Mouse (Mus musculus) embryonic facial prominence, embryonic 12.5 days (tissue): Measurements from ENCODE around the gene Gabrb1. TPM values are rescaled to one million over a fixed set of nuclear protein-coding genes. Genes with fewer than 3 reads are reported as not detected.
A peak's percentile ranks its signal among the peaks of the same experiment; 100 is the strongest.

ENCODE experiments used
- ATAC-seq: fragments of 200-750 bp; cut with Nextera tagmentation; 2 replicates; pipeline ENCODE4 v1.8.0; 2017; ENCODE audit not compliant: insufficient number of reproducible peaks, insufficient read depth, low FRiP score, low TSS enrichment
- H3K27ac ChIP-seq: fragments of 300-500 bp; sonication (generic); 2 replicates; pipeline ENCODE4 v1.5.1; 2016; ENCODE audit warnings: mild to moderate bottlenecking
- H3K27me3 ChIP-seq: fragments of 300-500 bp; sonication (generic); 2 replicates; pipeline ENCODE4 v1.6.1; 2016; ENCODE audit warnings: mild to moderate bottlenecking, moderate library complexity
- H3K36me3 ChIP-seq: fragments of 300-500 bp; sonication (generic); 2 replicates; pipeline ENCODE4 v1.6.1; 2016; ENCODE audit warnings: mild to moderate bottlenecking
- H3K4me1 ChIP-seq: fragments of 300-500 bp; sonication (generic); 2 replicates; pipeline ENCODE4 v1.6.1; 2016
- H3K4me2 ChIP-seq: fragments of 300-500 bp; sonication (generic); replicated peaks from 2 replicates; pipeline ENCODE4 v1.6.1; 2016; ENCODE audit warnings: mild to moderate bottlenecking, moderate library complexity
- H3K4me3 ChIP-seq: fragments of 300-500 bp; sonication (generic); 2 replicates; pipeline ENCODE4 v1.5.1; 2016; ENCODE audit warnings: mild to moderate bottlenecking
- H3K9ac ChIP-seq: fragments of 300-500 bp; sonication (generic); 2 replicates; pipeline ENCODE4 v1.6.1; 2016; ENCODE audit warnings: mild to moderate bottlenecking, moderate library complexity
- H3K9me3 ChIP-seq: fragments of 300-500 bp; sonication (generic); 2 replicates; pipeline ENCODE4 v1.6.1; 2016; ENCODE audit warnings: mild to moderate bottlenecking, moderate library complexity
- WGBS: fragments of 180-500 bp; shearing (Covaris S2); methylation state at CpG from one replicate; pipeline ENCODE4 v1.1.7; 2016; 5-methylcytosine and 5-hydroxymethylcytosine counted together
- polyA plus RNA-seq: library from polyadenylated mRNA; unstranded; fragments of >200 nt; fragmentation: Nextera tagmentation; extraction: Ambion mirVana; gene quantifications from 2 replicates; pipeline ENCODE4 v1.2.1, GENCODE M21; 2016

Gene Gabrb1
- polyA plus RNA-seq, 1 experiment from 2014 or later: 1.8 TPM

DNA sequence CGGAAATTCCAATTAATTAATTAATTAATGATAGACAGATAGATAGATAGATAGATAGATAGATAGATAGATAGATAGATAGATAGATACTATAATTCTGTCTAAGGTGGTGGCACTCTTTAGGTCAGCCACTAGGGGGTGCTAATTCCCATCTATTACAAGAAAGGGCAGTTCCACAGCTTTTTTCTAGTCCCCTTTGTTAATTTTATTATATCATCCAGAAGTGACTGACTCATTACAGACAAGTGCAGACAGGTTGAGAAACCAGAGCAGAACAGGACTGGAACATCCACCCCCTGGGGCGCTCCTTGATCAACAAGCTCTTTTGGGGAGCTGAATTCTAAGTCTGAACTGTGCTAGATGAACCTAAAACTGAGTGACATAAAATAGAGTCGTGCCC is 514.8 kb downstream of the Gabrb1 start:
- no peak overlapping the region for H3K4me2 ChIP-seq
- H3K4me3 ChIP-seq: no peak overlapping the region
- H3K27ac ChIP-seq: no peak overlapping the region
- no peak for ATAC-seq
- peaks cover 3% of the 10 kb centered on the region; the same call in 1 of the 2 replicates for H3K4me1 ChIP-seq
- 36% methylated on average over 3 of the region's 3 CpGs for WGBS
- H3K9me3 ChIP-seq: no peaks in the 10 kb centered on the region
- no peak overlapping the region for H3K9ac ChIP-seq
- H3K27me3 ChIP-seq: no peaks in the 10 kb centered on the region
- H3K36me3 ChIP-seq: no peaks in the 10 kb centered on the region

DNA sequence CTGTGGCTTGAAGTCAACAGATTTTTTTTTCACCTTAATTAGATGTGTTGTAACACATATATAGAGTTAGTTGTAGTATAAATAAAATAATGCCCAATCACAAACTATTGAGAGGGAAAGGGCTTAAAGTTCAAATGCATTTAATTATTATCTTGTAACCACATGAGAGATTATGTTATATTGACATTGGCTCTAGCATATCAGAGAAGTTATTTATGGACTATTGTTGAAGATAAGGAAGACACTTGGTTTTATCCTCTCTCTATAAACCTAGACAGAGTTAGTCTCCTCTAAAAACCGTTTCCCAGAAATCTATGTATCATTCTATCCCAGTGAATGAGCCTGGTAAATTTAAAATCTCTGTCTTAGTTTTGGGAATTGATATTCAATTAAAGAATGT is 515.6 kb downstream of the Gabrb1 start:
- H3K27ac ChIP-seq: no peak overlapping the region
- H3K4me3 ChIP-seq: no peak overlapping the region
- H3K36me3 ChIP-seq: no peaks in the 10 kb centered on the region
- H3K4me2 ChIP-seq: no peak overlapping the region
- no peaks in the 10 kb centered on the region for H3K27me3 ChIP-seq
- H3K9me3 ChIP-seq: no peaks in the 10 kb centered on the region
- peaks cover 3% of the 10 kb centered on the region; the same call in 1 of the 2 replicates for H3K4me1 ChIP-seq
- ATAC-seq: no peak
- no peak overlapping the region for H3K9ac ChIP-seq
- WGBS: 77% methylated on average over 1 of the region's 1 CpGs

DNA sequence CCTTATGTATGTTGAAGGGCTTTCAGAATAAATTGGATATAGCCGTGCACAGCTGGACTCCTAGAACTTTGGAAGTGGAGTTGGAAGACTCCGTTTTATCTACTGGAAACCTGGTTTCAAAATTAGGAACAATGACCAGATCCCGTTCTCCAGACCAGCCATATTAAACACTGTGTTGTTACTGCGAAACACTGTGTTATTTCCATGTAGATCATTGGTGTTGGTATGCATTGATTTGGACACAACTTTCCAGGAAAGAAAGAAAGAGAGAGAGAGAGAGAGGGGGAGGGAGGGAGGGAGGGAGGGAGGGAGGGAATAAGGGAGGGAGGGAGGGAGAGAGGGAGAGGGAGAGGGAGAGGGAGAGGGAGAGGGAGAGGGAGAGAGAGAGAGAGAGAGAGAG is 517.1 kb downstream of the Gabrb1 start:
- no peaks in the 10 kb centered on the region for H3K27me3 ChIP-seq
- peaks cover 3% of the 10 kb centered on the region; the same call in 1 of the 2 replicates for H3K4me1 ChIP-seq
- H3K4me3 ChIP-seq: no peak overlapping the region
- no peak overlapping the region for H3K9ac ChIP-seq
- no peaks in the 10 kb centered on the region for H3K36me3 ChIP-seq
- peak overlapping the region; percentile 18; the same call in 1 of the 2 replicates for H3K4me2 ChIP-seq
- no peak for ATAC-seq
- WGBS: 78% methylated on average over 4 of the region's 4 CpGs
- no peaks in the 10 kb centered on the region for H3K9me3 ChIP-seq
- H3K27ac ChIP-seq: no peak overlapping the region

DNA sequence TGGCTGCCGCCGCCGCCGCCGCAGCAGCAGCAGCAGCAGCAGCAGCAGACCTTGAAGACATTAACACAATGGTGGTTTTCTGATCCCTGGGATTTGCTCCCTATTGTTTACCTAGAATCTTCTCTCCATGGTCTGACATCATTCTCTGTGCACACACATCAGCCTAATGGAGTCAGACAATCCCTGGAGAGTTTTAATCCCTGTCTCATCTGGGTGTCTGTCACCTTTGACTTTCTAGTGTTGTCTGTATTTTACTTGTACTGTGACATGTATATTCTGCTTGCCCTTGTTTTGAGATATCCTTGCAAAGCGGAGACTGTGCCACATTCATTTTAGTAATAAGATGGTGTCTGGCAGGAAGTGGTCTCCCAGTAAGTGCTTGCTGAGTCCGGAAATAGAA is 517.6 kb downstream of the Gabrb1 start:
- no peak overlapping the region for H3K9ac ChIP-seq
- no peak overlapping the region for H3K27ac ChIP-seq
- H3K4me1 ChIP-seq: peaks cover 3% of the 10 kb centered on the region; the same call in 1 of the 2 replicates
- H3K36me3 ChIP-seq: no peaks in the 10 kb centered on the region
- H3K27me3 ChIP-seq: no peaks in the 10 kb centered on the region
- 0 out of 2 replicates have a peak, but pooled peaks have one; percentile 37 for ATAC-seq
- no peak overlapping the region for H3K4me3 ChIP-seq
- H3K4me2 ChIP-seq: peak overlapping the region; percentile 18; the same call in 1 of the 2 replicates
- WGBS: 13% methylated on average over 7 of the region's 7 CpGs
- no peaks in the 10 kb centered on the region for H3K9me3 ChIP-seq

DNA sequence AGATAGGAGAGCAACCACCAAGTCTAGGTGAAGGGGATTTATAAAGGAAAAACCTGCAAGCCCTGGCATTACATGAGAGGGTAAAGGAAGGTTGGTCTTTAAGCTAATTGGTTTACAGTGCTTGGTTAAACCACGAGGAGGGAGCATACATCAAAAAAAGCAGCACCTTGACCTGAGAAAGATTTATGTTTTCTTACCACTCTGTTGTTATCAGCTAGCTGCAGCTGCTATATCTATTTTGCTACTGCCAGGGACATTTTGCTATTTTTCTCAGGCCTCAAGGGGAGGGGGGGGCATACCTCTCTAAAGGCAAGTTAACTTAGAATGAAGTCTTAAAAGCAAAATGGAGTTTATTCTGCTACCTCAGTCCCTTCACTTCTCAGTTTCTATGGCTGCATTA is 523.3 kb downstream of the Gabrb1 start:
- Histone ChIP-seq H3K9me3 (no peaks in the 10 kb centered on the region), H3K27me3 (no peaks in the 10 kb centered on the region), H3K4me1 (no peaks in the 10 kb centered on the region), H3K27ac (no peak overlapping the region), H3K9ac (no peak overlapping the region), H3K36me3 (no peaks in the 10 kb centered on the region), H3K4me3 (no peak overlapping the region), H3K4me2 (no peak overlapping the region)
- 50% methylated on average over 1 of the region's 1 CpGs for WGBS
- no peak for ATAC-seq

DNA sequence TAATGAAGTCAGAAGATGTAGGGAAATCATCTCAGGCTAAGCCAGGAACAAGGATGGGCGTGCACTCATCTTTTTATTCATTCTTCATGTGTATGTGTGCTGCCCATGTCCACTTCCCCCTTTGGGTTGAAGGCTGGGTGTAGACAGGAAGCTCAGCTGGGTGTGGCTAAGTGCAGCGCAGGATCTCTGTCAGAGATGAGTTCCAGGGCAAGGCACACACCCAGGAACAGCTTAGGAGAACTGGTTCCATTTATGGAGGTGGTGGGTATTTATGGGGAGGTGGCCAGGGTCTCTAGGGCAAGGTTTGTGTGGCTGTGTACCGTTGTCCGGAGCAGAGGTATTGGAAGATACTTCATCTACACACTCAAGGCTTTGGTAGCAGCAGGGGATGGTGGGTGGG is 524.9 kb downstream of the Gabrb1 start:
- H3K4me2 ChIP-seq: no peak overlapping the region
- H3K4me3 ChIP-seq: no peak overlapping the region

DNA sequence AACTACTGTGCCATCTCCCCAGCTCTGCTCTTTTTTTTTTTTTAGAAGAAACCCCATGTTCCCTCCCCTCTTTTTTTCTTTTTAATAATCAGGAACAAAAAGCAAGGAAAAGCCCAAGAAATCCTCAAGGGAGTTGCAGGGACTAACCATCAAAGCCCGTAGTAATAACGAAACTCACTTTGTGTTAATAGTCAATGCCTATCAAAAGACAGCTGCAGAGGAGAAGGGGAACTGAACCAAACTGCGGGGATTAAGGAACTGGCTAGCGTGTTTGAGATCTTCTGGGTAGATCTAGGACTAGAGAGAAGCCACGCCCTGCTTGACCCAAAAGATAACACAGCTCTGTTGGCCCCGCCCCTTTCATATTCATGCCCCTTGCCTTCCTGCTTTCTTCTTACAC is 526.0 kb downstream of the Gabrb1 start:
- no peaks in the 10 kb centered on the region for H3K27me3 ChIP-seq
- H3K9me3 ChIP-seq: no peaks in the 10 kb centered on the region
- no peak overlapping the region for H3K27ac ChIP-seq
- no peak overlapping the region for H3K4me2 ChIP-seq
- no peak overlapping the region for H3K4me3 ChIP-seq
- H3K9ac ChIP-seq: no peak overlapping the region
- 87% methylated on average over 6 of the region's 6 CpGs for WGBS
- H3K4me1 ChIP-seq: no peaks in the 10 kb centered on the region
- no peaks in the 10 kb centered on the region for H3K36me3 ChIP-seq
- no peak for ATAC-seq

More for the DNA sequence above, 524.9 kb downstream of the Gabrb1 start:
- H3K27me3 ChIP-seq: no peaks in the 10 kb centered on the region
- no peaks in the 10 kb centered on the region for H3K9me3 ChIP-seq
- no peaks in the 10 kb centered on the region for H3K36me3 ChIP-seq
- WGBS: 88% methylated on average over 4 of the region's 4 CpGs
- H3K27ac ChIP-seq: no peak overlapping the region
- ATAC-seq: no peak
- H3K4me1 ChIP-seq: no peaks in the 10 kb centered on the region
- no peak overlapping the region for H3K9ac ChIP-seq

DNA sequence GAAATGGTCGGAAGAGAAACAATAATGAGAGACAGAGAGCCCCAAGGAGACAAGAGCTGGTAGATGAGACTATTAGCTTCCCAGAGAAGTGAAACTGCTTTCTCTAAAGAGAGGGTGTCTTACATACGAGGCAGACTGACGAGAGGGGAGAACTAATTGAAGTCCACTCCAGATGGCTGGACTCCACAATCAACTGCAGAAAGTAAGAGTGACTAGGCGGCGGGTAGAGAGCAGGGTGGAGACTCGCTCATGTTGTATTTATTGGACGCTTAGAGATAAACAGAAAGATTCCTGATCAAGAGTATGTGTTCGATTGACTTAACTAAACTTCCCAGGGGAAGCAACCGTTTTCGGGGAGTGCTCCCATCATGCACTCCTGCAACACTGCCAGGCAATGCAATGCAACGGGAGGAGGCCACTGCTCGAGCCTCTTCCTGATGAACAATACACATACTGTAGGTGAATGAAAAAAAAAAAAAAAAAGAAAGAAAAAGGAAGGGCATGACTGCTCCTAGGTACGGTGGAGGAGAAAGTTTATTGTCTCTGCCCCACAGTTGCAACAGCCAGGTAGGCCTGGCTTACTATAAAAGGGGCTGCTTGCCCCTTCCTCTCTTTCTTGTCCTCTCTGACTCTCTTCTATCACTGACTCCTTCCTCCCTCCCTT is 526.7 kb downstream of the Gabrb1 start:
- Histone ChIP-seq H3K9ac (no peak overlapping the region), H3K27me3 (no peaks in the 10 kb centered on the region), H3K4me1 (no peaks in the 10 kb centered on the region), H3K9me3 (no peaks in the 10 kb centered on the region), H3K4me3 (no peak overlapping the region), H3K27ac (no peak overlapping the region), H3K36me3 (no peaks in the 10 kb centered on the region), H3K4me2 (no peak overlapping the region)
- ATAC-seq: no peak
- 84% methylated on average over 13 of the region's 13 CpGs for WGBS

DNA sequence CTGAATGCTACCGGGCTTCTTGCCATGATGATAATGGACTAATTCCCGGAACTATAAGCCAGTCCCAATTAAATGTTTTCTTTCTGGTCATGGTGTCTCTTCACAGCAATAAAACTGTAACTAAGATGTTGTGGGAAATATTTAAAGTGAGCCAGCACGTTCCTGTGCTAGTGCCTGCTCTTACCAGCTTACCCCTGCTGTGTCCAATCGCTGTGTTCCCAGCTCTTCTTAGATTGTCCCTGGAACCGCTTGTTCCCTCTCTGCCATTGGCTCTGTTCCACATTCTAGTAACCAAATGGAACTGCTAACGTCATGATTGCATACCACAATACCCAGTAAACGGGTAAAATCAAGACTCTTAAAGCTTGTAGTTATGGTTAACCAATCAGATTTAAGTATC is 533.2 kb downstream of the Gabrb1 start:
- H3K4me2 ChIP-seq: no peak overlapping the region
- H3K9me3 ChIP-seq: no peaks in the 10 kb centered on the region
- H3K36me3 ChIP-seq: no peaks in the 10 kb centered on the region
- ATAC-seq: no peak
- no peak overlapping the region for H3K9ac ChIP-seq
- H3K4me3 ChIP-seq: no peak overlapping the region
- 89% methylated on average over 7 of the region's 7 CpGs for WGBS
- H3K27ac ChIP-seq: no peak overlapping the region
- no peaks in the 10 kb centered on the region for H3K4me1 ChIP-seq
- H3K27me3 ChIP-seq: no peaks in the 10 kb centered on the region

DNA sequence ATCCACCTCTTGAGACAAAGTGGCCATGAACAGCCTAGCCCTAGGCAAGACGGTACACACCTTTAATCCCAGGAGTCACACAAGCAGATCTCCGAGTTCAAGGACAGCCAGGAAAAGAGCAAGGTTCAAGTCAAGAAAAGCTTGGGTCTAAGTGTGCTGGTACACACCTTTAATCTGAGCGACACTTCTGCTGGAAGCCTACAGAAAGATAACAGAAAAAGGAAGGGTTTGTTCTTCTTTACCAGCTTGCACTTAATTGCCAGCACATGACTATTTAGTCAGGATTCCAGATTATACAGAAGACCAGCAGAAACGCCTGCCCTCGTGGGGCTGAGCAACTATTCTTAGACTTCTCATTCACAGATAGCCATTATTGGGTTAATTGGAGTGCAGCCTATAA is 534.0 kb downstream of the Gabrb1 start:
- Histone ChIP-seq H3K4me3 (no peak overlapping the region), H3K9me3 (no peaks in the 10 kb centered on the region), H3K27ac (no peak overlapping the region), H3K4me1 (no peaks in the 10 kb centered on the region), H3K9ac (no peak overlapping the region), H3K36me3 (no peaks in the 10 kb centered on the region), H3K27me3 (no peaks in the 10 kb centered on the region), H3K4me2 (no peak overlapping the region)
- 78% methylated on average over 5 of the region's 5 CpGs for WGBS
- ATAC-seq: no peak

DNA sequence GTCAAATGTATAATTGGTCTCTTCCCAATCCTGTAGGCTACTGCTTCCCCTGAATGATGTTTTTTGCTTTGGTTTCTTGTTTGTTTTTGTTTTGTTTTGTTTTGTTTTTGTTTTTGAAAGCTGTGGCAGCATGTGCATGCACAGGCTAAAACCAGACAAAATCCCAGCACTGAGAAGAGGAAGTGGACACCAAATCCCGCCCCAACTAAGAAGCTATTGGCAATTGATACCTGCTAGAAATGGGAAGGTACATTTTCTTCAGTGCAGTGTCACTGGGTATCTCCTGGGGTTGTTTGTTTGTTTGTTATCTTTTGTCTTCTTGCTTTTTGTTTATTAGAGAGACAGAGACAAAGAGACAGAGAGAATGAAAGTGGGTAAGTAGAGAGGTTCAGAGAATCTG is 537.5 kb downstream of the Gabrb1 start:
- Histone ChIP-seq H3K4me1 (no peaks in the 10 kb centered on the region), H3K9me3 (no peaks in the 10 kb centered on the region), H3K4me3 (no peak overlapping the region), H3K36me3 (no peaks in the 10 kb centered on the region), H3K9ac (no peak overlapping the region), H3K4me2 (no peak overlapping the region), H3K27me3 (no peaks in the 10 kb centered on the region), H3K27ac (no peak overlapping the region)
- ATAC-seq: no peak
- 78% methylated on average over 1 of the region's 1 CpGs for WGBS
